Mouse (Mus musculus) heart, embryonic 12.5 days (tissue): Measurements from ENCODE around the gene Dnah14. TPM values are rescaled to one million over a fixed set of nuclear protein-coding genes. Genes with fewer than 3 reads are reported as not detected.

ENCODE experiments used
- ATAC-seq: fragments of 200-750 bp; cut with Nextera tagmentation; 2 replicates; pipeline ENCODE4 v1.8.0; 2017; ENCODE audit warnings: moderate TSS enrichment, moderate library complexity; ENCODE audit not compliant: insufficient number of reproducible peaks, low FRiP score
- H3K27ac ChIP-seq: fragments of 300-500 bp; sonication (generic); 2 replicates; pipeline ENCODE4 v1.5.1; 2016; ENCODE audit warnings: mild to moderate bottlenecking, moderate library complexity; ENCODE audit not compliant: poor library complexity, severe bottlenecking
- H3K27me3 ChIP-seq: fragments of 300-500 bp; sonication (generic); replicated peaks from 2 replicates; pipeline ENCODE4 v1.6.1; 2016; ENCODE audit warnings: mild to moderate bottlenecking, moderate library complexity
- H3K36me3 ChIP-seq: fragments of 300-500 bp; sonication (generic); 2 replicates; pipeline ENCODE4 v1.6.1; 2016; ENCODE audit warnings: mild to moderate bottlenecking, moderate library complexity
- H3K4me1 ChIP-seq: fragments of 300-500 bp; sonication (generic); replicated peaks from 2 replicates; pipeline ENCODE4 v1.6.1; 2016; ENCODE audit warnings: mild to moderate bottlenecking
- H3K4me2 ChIP-seq: fragments of 300-500 bp; sonication (generic); 2 replicates; pipeline ENCODE4 v1.6.1; 2016; ENCODE audit warnings: mild to moderate bottlenecking, moderate library complexity
- H3K4me3 ChIP-seq: fragments of 300-500 bp; sonication (generic); 2 replicates; pipeline ENCODE4 v1.5.1; 2016; ENCODE audit warnings: mild to moderate bottlenecking
- H3K9ac ChIP-seq: fragments of 300-500 bp; sonication (generic); 2 replicates; pipeline ENCODE4 v1.6.1; 2016; ENCODE audit warnings: mild to moderate bottlenecking, moderate library complexity
- H3K9me3 ChIP-seq: fragments of 300-500 bp; sonication (generic); replicated peaks from 2 replicates; pipeline ENCODE4 v1.6.1; 2016; ENCODE audit warnings: mild to moderate bottlenecking, moderate library complexity
- WGBS: fragments of 180-500 bp; shearing (Covaris S2); methylation state at CpG from one replicate; pipeline ENCODE4 v1.1.7; 2016; 5-methylcytosine and 5-hydroxymethylcytosine counted together
- polyA plus RNA-seq: library from polyadenylated mRNA; unstranded; fragments of >200 nt; fragmentation: Nextera tagmentation; extraction: Ambion mirVana; gene quantifications from 2 replicates; pipeline ENCODE4 v1.2.1, GENCODE M21; 2016

Dnah14 gene
- polyA plus RNA-seq, 1 experiment from 2014 or later, result 1.4 TPM

GRCm38 (mm10) chr1:181615866-181616491, 39.6 kb downstream of the Dnah14 start:
- Histone ChIP-seq H3K9me3 (no peaks in the 10 kb centered on the region), H3K27ac (no peak overlapping the region), H3K4me2 (no peak overlapping the region), H3K36me3 (no peaks in the 10 kb centered on the region), H3K4me1 (no peaks in the 10 kb centered on the region), H3K27me3 (no peaks in the 10 kb centered on the region), H3K9ac (no peak overlapping the region), H3K4me3 (no peak overlapping the region)
- WGBS, result 41% methylated on average over 11 of the region's 11 CpGs
- ATAC-seq, result no peak

- 47% methylated on average over 5 of the region's 5 CpGs for WGBS
These were observed 41.0 kb downstream of the Dnah14 start for GRCm38 (mm10) chr1:181617332-181617731.

GRCm38 (mm10) chr1:181623149-181623680, 46.9 kb downstream of the Dnah14 start:
- WGBS, result 63% methylated on average over 6 of the region's 6 CpGs

More at GRCm38 (mm10) chr1:181617332-181617731, 41.0 kb downstream of the Dnah14 start:
- H3K27me3 ChIP-seq, result no peaks in the 10 kb centered on the region
- H3K9me3 ChIP-seq, result no peaks in the 10 kb centered on the region
- H3K4me2 ChIP-seq, result no peak overlapping the region
- no peak overlapping the region for H3K27ac ChIP-seq
- ATAC-seq, result no peak
- H3K9ac ChIP-seq, result no peak overlapping the region
- H3K36me3 ChIP-seq, result no peaks in the 10 kb centered on the region
- no peak overlapping the region for H3K4me3 ChIP-seq
- no peaks in the 10 kb centered on the region for H3K4me1 ChIP-seq

DNA sequence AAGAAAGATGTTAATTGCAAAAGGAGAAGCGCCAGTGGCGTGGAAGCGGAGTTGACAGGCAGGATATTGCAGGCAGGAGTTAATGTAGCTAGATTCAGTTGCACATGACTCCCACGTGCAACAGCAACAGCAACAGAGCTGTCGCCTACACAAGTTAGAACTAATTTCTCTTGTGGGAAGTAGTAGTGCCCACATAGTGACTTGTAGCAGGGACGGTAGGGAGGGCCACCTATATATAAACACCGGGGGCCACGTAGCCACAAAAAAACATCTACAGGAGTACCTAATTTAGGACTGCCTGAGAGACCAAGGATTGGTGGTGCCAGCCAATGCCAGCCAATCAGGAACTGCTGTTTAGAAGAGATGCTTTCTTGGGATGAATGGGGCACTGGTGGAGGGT, 48.5 kb downstream of the Dnah14 start:
- H3K4me2 ChIP-seq, result no peak overlapping the region
- 84% methylated on average over 8 of the region's 8 CpGs for WGBS
- ATAC-seq, result no peak

More at GRCm38 (mm10) chr1:181623149-181623680, 46.9 kb downstream of the Dnah14 start:
- ATAC-seq, result no peak
- no peak overlapping the region for H3K9ac ChIP-seq
- H3K9me3 ChIP-seq, result no peaks in the 10 kb centered on the region
- H3K4me3 ChIP-seq, result no peak overlapping the region
- H3K27me3 ChIP-seq, result no peaks in the 10 kb centered on the region
- peaks cover 10% of the 10 kb centered on the region for H3K4me1 ChIP-seq
- H3K36me3 ChIP-seq, result no peaks in the 10 kb centered on the region
- no peak overlapping the region for H3K27ac ChIP-seq
- no peak overlapping the region for H3K4me2 ChIP-seq

DNA sequence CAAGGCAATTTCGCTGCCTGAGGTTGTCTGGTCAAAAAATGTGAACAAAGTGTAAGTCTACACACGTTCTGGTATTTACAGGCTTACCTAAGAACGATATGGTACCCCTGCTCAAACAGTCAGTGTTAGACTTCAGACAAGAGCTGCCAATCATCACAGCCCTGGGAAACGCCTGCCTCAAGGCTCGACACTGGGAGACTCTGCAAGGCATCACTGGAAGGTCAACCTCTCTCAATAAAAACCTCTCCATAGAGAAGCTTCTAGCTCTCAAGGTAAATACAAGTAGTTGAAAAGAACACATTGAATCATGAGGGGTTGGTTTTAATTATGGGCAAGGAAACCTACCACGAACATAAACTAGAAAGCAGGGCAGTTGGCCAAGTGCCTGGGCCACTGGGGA, 51.9 kb downstream of the Dnah14 start:
- no peak overlapping the region; the same call in 1 of the 2 replicates for H3K4me2 ChIP-seq
- no peaks in the 10 kb centered on the region for H3K9me3 ChIP-seq
- H3K27ac ChIP-seq, result no peak overlapping the region
- no peak overlapping the region for H3K9ac ChIP-seq
- ATAC-seq, result no peak
- H3K4me3 ChIP-seq, result no peak overlapping the region
- no peaks in the 10 kb centered on the region for H3K36me3 ChIP-seq
- peaks cover 14% of the 10 kb centered on the region for H3K4me1 ChIP-seq
- H3K27me3 ChIP-seq, result no peaks in the 10 kb centered on the region
- 57% methylated on average over 6 of the region's 6 CpGs for WGBS

More for the DNA sequence above, 48.5 kb downstream of the Dnah14 start:
- H3K27me3 ChIP-seq, result no peaks in the 10 kb centered on the region
- no peaks in the 10 kb centered on the region for H3K36me3 ChIP-seq
- H3K9me3 ChIP-seq, result no peaks in the 10 kb centered on the region
- H3K4me1 ChIP-seq, result peaks cover 16% of the 10 kb centered on the region
- no peak overlapping the region for H3K9ac ChIP-seq
- H3K4me3 ChIP-seq, result no peak overlapping the region
- no peak overlapping the region for H3K27ac ChIP-seq

- H3K9me3 ChIP-seq, result no peaks in the 10 kb centered on the region
- H3K36me3 ChIP-seq, result no peaks in the 10 kb centered on the region
- no peak overlapping the region for H3K9ac ChIP-seq
- H3K27ac ChIP-seq, result no peak overlapping the region
- H3K27me3 ChIP-seq, result no peaks in the 10 kb centered on the region
- no peak overlapping the region for H3K4me3 ChIP-seq
- ATAC-seq, result no peak
- WGBS, result 72% methylated on average over 4 of the region's 4 CpGs
- peaks cover 9% of the 10 kb centered on the region; the same call in 1 of the 2 replicates for H3K4me1 ChIP-seq
- no peak overlapping the region for H3K4me2 ChIP-seq
These were observed 55.0 kb downstream of the Dnah14 start for GRCm38 (mm10) chr1:181631371-181631770.

DNA sequence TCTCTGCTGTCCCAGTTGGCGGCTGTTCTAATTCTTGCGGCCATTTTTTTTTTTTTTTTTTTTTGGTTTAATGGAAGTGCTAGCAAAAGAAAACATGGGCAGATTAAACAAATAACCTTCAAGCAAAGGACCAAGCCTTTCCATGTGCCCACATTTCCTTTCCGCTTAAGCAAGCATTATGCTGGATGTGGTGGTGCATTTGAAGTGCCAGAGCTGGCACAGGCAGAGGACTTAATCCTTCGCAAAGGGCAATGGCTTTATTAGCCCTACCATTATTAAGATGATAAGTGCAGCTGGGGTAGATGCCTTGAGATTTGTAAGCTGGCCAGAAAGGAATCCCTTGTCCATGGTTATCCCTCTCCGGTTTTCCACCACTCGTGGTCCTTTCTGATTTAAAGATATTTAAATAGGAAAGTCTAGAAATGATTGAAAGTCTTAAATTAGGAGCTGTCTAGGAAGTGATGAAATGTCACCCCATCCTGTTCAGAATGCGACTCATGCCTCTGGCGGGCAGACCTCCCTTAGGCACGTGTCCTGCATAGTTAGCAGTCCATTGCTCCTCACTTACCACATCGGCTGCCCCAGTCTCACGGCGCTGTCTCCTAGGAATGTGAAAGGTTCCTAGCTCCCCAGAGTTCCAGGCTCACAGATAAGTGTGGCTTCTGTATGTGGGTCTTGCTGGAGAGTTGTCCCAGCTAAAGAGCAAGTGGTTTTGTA, 61.8 kb downstream of the Dnah14 start:
- no peak overlapping the region for H3K4me3 ChIP-seq
- no peaks in the 10 kb centered on the region for H3K36me3 ChIP-seq
- H3K9me3 ChIP-seq, result no peaks in the 10 kb centered on the region
- H3K9ac ChIP-seq, result no peak overlapping the region
- ATAC-seq, result no peak
- no peak overlapping the region for H3K27ac ChIP-seq
- WGBS, result 66% methylated on average over 12 of the region's 12 CpGs
- H3K4me1 ChIP-seq, result no peaks in the 10 kb centered on the region
- no peaks in the 10 kb centered on the region for H3K27me3 ChIP-seq
- no peak overlapping the region for H3K4me2 ChIP-seq

GRCm38 (mm10) chr1:181640383-181640782, 64.0 kb downstream of the Dnah14 start:
- H3K9me3 ChIP-seq, result 0 out of 2 replicates have a peak, but pooled peaks cover 3% of the 10 kb centered on the region
- H3K27ac ChIP-seq, result no peak overlapping the region
- ATAC-seq, result no peak
- H3K36me3 ChIP-seq, result no peaks in the 10 kb centered on the region
- H3K9ac ChIP-seq, result no peak overlapping the region
- WGBS, result 83% methylated on average over 2 of the region's 2 CpGs
- no peaks in the 10 kb centered on the region for H3K4me1 ChIP-seq
- no peak overlapping the region for H3K4me2 ChIP-seq
- no peaks in the 10 kb centered on the region for H3K27me3 ChIP-seq
- no peak overlapping the region for H3K4me3 ChIP-seq

DNA sequence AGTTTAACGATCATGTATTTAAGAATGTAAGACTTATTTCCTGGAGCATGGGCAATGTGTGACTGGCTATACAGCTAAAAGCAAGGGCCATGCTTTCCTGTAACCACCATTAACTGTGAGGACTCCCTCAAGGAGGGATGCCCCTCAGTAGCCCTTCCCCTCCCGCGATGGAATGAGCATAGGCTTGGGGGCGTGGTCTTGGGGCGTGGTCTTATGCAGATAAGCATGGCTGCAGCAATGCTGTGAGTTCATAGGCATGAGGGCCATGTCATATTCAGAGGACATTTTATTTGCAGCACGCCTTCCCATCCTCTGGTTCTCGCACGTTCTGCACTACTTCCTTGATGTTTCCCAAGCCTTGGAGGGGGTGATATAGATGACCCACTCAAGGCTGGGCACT, 71.1 kb downstream of the Dnah14 start:
- no peak for ATAC-seq
- WGBS, result 39% methylated on average over 8 of the region's 8 CpGs

DNA sequence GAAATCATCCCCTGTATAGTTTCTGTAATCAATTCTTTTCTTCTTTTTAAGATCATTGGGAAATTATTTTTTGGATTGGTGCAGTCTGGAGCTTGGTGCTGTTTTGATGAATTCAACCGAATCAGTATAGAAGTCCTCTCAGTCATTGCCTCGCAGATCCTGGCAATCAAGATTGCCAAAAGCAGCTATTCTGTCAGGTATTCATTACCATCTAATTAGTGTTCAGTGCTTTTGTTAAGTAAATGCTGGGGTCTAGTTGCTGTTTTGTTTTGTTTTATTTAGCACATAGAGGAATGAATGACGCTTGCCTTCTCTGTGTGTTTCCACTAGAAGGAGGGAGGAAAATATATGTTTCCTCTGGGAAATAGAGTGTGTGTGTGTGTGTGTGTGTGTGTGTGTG, 77.1 kb downstream of the Dnah14 start:
- H3K9ac ChIP-seq, result no peak overlapping the region
- H3K9me3 ChIP-seq, result no peaks in the 10 kb centered on the region
- no peak overlapping the region for H3K4me2 ChIP-seq
- H3K36me3 ChIP-seq, result no peaks in the 10 kb centered on the region
- no peaks in the 10 kb centered on the region for H3K4me1 ChIP-seq
- no peak overlapping the region for H3K4me3 ChIP-seq
- H3K27me3 ChIP-seq, result no peaks in the 10 kb centered on the region
- 58% methylated on average over 3 of the region's 3 CpGs for WGBS
- no peak overlapping the region for H3K27ac ChIP-seq
- ATAC-seq, result no peak

More for the DNA sequence above, 71.1 kb downstream of the Dnah14 start:
- no peaks in the 10 kb centered on the region for H3K27me3 ChIP-seq
- H3K9me3 ChIP-seq, result 0 out of 2 replicates have a peak, but pooled peaks cover 3% of the 10 kb centered on the region
- H3K36me3 ChIP-seq, result no peaks in the 10 kb centered on the region
- no peak overlapping the region for H3K27ac ChIP-seq
- no peak overlapping the region for H3K4me2 ChIP-seq
- H3K4me3 ChIP-seq, result no peak overlapping the region
- no peaks in the 10 kb centered on the region for H3K4me1 ChIP-seq
- no peak overlapping the region for H3K9ac ChIP-seq

DNA sequence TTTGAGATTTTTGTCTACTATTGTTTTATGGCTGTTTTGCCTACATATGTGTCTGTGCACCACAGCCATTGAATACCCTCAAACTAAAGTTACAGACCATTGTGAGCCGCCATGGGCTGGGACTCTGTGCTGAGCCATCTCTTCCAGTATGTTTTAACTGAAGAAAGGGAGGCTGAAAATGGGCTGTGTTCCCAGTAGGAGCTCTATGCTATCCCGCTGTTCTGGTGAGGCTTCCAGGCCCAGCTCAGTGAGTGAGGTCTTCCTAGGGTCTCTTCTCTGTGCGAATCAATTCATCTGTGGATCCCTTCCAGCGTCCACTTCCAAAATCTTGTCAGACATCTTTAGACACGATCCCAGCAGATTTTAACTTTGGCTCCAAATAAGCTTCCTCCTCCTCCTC, 80.1 kb downstream of the Dnah14 start:
- Histone ChIP-seq H3K9ac (no peak overlapping the region), H3K9me3 (no peaks in the 10 kb centered on the region), H3K36me3 (no peaks in the 10 kb centered on the region), H3K4me3 (no peak overlapping the region), H3K27me3 (no peaks in the 10 kb centered on the region), H3K4me2 (no peak overlapping the region), H3K27ac (no peak overlapping the region), H3K4me1 (no peaks in the 10 kb centered on the region)
- no peak for ATAC-seq
- WGBS, result 72% methylated on average over 5 of the region's 5 CpGs
